Mouse (Mus musculus): Measurements from ENCODE around the gene Tube1.

Gene Tube1

GRCm38 (mm10) chr10:39133462-39134310, at the start of gene Tube1, which contains the start of gene Fam229b:
TSS of gene Tube1 (plus strand) at chr10:39133976.
TSS of gene Fam229b (minus strand) at chr10:39133914.
- peak; percentile 96 for DNase-seq

- peak; percentile 8 for DNase-seq
Measured at GRCm38 (mm10) chr10:39096981-39097380, 36.8 kb upstream of the Tube1 start.

- DNase-seq = no peak
Measured at GRCm38 (mm10) chr10:39098746-39099145, 35.0 kb upstream of the Tube1 start.

- DNase-seq = no peak
Measured at GRCm38 (mm10) chr10:39104803-39105449, 28.9 kb upstream of the Tube1 start.

GRCm38 (mm10) chr10:39106413-39106812, 27.4 kb upstream of the Tube1 start:
- DNase-seq = no peak

- DNase-seq = no peak
Measured at GRCm38 (mm10) chr10:39106935-39107334, 26.8 kb upstream of the Tube1 start.

GRCm38 (mm10) chr10:39108837-39109488, 24.8 kb upstream of the Tube1 start:
- DNase-seq = no peak

- no peak for DNase-seq
Measured at GRCm38 (mm10) chr10:39109489-39109874, 24.3 kb upstream of the Tube1 start.

- DNase-seq = no peak
Measured at GRCm38 (mm10) chr10:39121412-39121811, 12.4 kb upstream of the Tube1 start.

GRCm38 (mm10) chr10:39137766-39138165, 4.0 kb downstream of the Tube1 start:
- DNase-seq = no peak

GRCm38 (mm10) chr10:39138761-39139160, 5.0 kb downstream of the Tube1 start:
- DNase-seq = no peak

- no peak for DNase-seq
Measured at GRCm38 (mm10) chr10:39140843-39141242, 7.1 kb downstream of the Tube1 start.

- no peak for DNase-seq
Measured at GRCm38 (mm10) chr10:39141401-39141800, 7.6 kb downstream of the Tube1 start.

GRCm38 (mm10) chr10:39142216-39142615, 8.4 kb downstream of the Tube1 start:
- no peak for DNase-seq

- DNase-seq = no peak
Measured at GRCm38 (mm10) chr10:39156719-39157118, 22.9 kb downstream of the Tube1 start.

GRCm38 (mm10) chr10:39157321-39157720, 23.5 kb downstream of the Tube1 start:
- no peak for DNase-seq

- DNase-seq = no peak
Measured at GRCm38 (mm10) chr10:39158306-39158705, 24.5 kb downstream of the Tube1 start.

GRCm38 (mm10) chr10:39161406-39161805, 27.6 kb downstream of the Tube1 start:
- DNase-seq = no peak

GRCm38 (mm10) chr10:39162666-39163484, 29.1 kb downstream of the Tube1 start:
- no peak for DNase-seq

GRCm38 (mm10) chr10:39163694-39164093, 29.9 kb downstream of the Tube1 start, which contains the start of gene Ccn6:
TSS of gene Ccn6 (minus strand) at chr10:39163794.
- no peak for DNase-seq

GRCm38 (mm10) chr10:39165632-39166115, 31.9 kb downstream of the Tube1 start:
- DNase-seq = peak; percentile 64

- DNase-seq = peak; percentile 11
Measured at GRCm38 (mm10) chr10:39167611-39168010, 33.8 kb downstream of the Tube1 start.

All from cerebellum, adult 9-10 months (tissue).